Mouse (Mus musculus): Measurements from ENCODE around the gene Crispld2. TPM values are rescaled to one million over a fixed set of nuclear protein-coding genes. Genes with fewer than 3 reads are reported as not detected.

Gene Crispld2
- total and polyA plus RNA-seq, 3 experiments, result not detected

GRCm38 (mm10) chr8:120072259-120072658 is 80.0 kb downstream of the Crispld2 start:
- H3K9me3 ChIP-seq (replicated peaks; ENCODE audit: low read length), result no peaks in the 10 kb centered on the region
- no peak for DNase-seq (ENCODE audit: extremely low read depth)

GRCm38 (mm10) chr8:120072827-120073226 is 80.6 kb downstream of the Crispld2 start:
- Histone ChIP-seq H3K27me3 (replicated peaks) (peaks cover 73% of the 10 kb centered on the region), H3K4me2 (ENCODE audit: insufficient read depth, low read depth, poor library complexity, severe bottlenecking) (no peak overlapping the region), H3K9me3 (replicated peaks; ENCODE audit: low read length) (no peaks in the 10 kb centered on the region), H3K36me3 (replicated peaks in 1 of 2; ENCODE audit: control insufficient read depth in 1 of 2, insufficient read depth in 1 of 2, low read length in 1 of 2) (no peaks in the 10 kb centered on the region), H3K79me2 (replicated peaks; ENCODE audit: control insufficient read depth, extremely low read depth, insufficient read depth, poor library complexity, severe bottlenecking) (no peaks in the 10 kb centered on the region), H3K27ac (ENCODE audit: insufficient read depth, low read depth) (no peak overlapping the region), H3K4me3 (replicated peaks in 1 of 3; ENCODE audit: low read depth in 2 of 3, low read length in 2 of 3, poor library complexity in 1 of 3) (no peak overlapping the region), H3K9ac (ENCODE audit: insufficient read depth, low read depth) (no peak overlapping the region), H3K4me1 (ENCODE audit: control insufficient read depth in 1 of 2, insufficient read depth in 2 of 2) (peaks cover 0 to 14% of the 10 kb centered on the region in 2 experiments; a peak in 2 of 4 replicates)
- DNase-seq (ENCODE audit: extremely low read depth), result no peak
- TF ChIP-seq JUND (conservative IDR thresholded peaks at IDR 0.05; ENCODE audit: low read depth, low read length) (no peak), KAT2A (IDR thresholded peaks at IDR 0.05; ENCODE audit: insufficient replicate concordance, low read length) (no peak), USF1 (IDR thresholded peaks at IDR 0.05; ENCODE audit: low read depth, low read length) (no peak), MAZ (IDR thresholded peaks at IDR 0.05; ENCODE audit: low read depth, low read length) (no peak), NRF1 (IDR thresholded peaks at IDR 0.05; ENCODE audit: low read depth, low read length) (no peak)
- in situ Hi-C loops (cut with MboI; ENCODE audit: low pct_ligation_motif_present, low pct_unique_long_range_greater_than_20kb, low sequenced_read_pairs), result no loop called here
- dilution Hi-C loops (cut with MboI; ENCODE audit: extremely low pct_ligation_motif_present, extremely low pct_unique_long_range_greater_than_20kb, low sequenced_read_pairs), result no loop called here

More at GRCm38 (mm10) chr8:120072259-120072658, 80.0 kb downstream of the Crispld2 start:
- in situ Hi-C loops (cut with MboI; ENCODE audit: low pct_ligation_motif_present, low pct_unique_long_range_greater_than_20kb, low sequenced_read_pairs) (no loop called here), dilution Hi-C loops (cut with MboI; ENCODE audit: extremely low pct_ligation_motif_present, extremely low pct_unique_long_range_greater_than_20kb, low sequenced_read_pairs) (no loop called here)
- Histone ChIP-seq H3K4me3 (replicated peaks in 1 of 3; ENCODE audit: low read depth in 2 of 3, low read length in 2 of 3, poor library complexity in 1 of 3) (no peak overlapping the region), H3K79me2 (replicated peaks; ENCODE audit: control insufficient read depth, extremely low read depth, insufficient read depth, poor library complexity, severe bottlenecking) (no peaks in the 10 kb centered on the region), H3K27me3 (replicated peaks) (peaks cover 79% of the 10 kb centered on the region), H3K9ac (ENCODE audit: insufficient read depth, low read depth) (no peak overlapping the region), H3K27ac (ENCODE audit: insufficient read depth, low read depth) (no peak overlapping the region), H3K36me3 (replicated peaks in 1 of 2; ENCODE audit: control insufficient read depth in 1 of 2, insufficient read depth in 1 of 2, low read length in 1 of 2) (no peaks in the 10 kb centered on the region), H3K4me1 (ENCODE audit: control insufficient read depth in 1 of 2, insufficient read depth in 2 of 2) (peaks cover 0 to 14% of the 10 kb centered on the region in 2 experiments; a peak in 2 of 4 replicates), H3K4me2 (ENCODE audit: insufficient read depth, low read depth, poor library complexity, severe bottlenecking) (no peak overlapping the region)
- TF ChIP-seq POLR2A (IDR thresholded peaks at IDR 0.05; ENCODE audit: low read depth, low read length) (no peak), CHD1 (IDR thresholded peaks at IDR 0.05; ENCODE audit: low read depth, low read length) (no peak), MAZ (IDR thresholded peaks at IDR 0.05; ENCODE audit: low read depth, low read length) (no peak), MEF2A (IDR thresholded peaks at IDR 0.05; ENCODE audit: borderline replicate concordance, low read depth, low read length) (no peak), USF1 (IDR thresholded peaks at IDR 0.05; ENCODE audit: low read depth, low read length) (no peak), UBTF (IDR thresholded peaks at IDR 0.05; ENCODE audit: low read depth, low read length) (no peak), POLR2AphosphoS2 (IDR thresholded peaks at IDR 0.05; ENCODE audit: low read depth, low read length) (no peak)

- Histone ChIP-seq H3K36me3 (replicated peaks in 1 of 2; ENCODE audit: control insufficient read depth in 1 of 2, insufficient read depth in 1 of 2, low read length in 1 of 2) (no peaks in the 10 kb centered on the region), H3K27me3 (replicated peaks) (peaks cover 65% of the 10 kb centered on the region), H3K4me3 (replicated peaks in 1 of 3; ENCODE audit: low read depth in 2 of 3, low read length in 2 of 3, poor library complexity in 1 of 3) (no peak overlapping the region), H3K9me3 (replicated peaks; ENCODE audit: low read length) (no peaks in the 10 kb centered on the region), H3K4me1 (ENCODE audit: control insufficient read depth in 1 of 2, insufficient read depth in 2 of 2) (peaks cover 0 to 14% of the 10 kb centered on the region in 2 experiments; a peak in 2 of 4 replicates), H3K27ac (ENCODE audit: insufficient read depth, low read depth) (no peak overlapping the region), H3K79me2 (replicated peaks; ENCODE audit: control insufficient read depth, extremely low read depth, insufficient read depth, poor library complexity, severe bottlenecking) (no peaks in the 10 kb centered on the region), H3K9ac (ENCODE audit: insufficient read depth, low read depth) (no peak overlapping the region), H3K4me2 (ENCODE audit: insufficient read depth, low read depth, poor library complexity, severe bottlenecking) (no peak overlapping the region)
- dilution Hi-C loops (cut with MboI; ENCODE audit: extremely low pct_ligation_motif_present, extremely low pct_unique_long_range_greater_than_20kb, low sequenced_read_pairs), result no loop called here
- in situ Hi-C loops (cut with MboI; ENCODE audit: low pct_ligation_motif_present, low pct_unique_long_range_greater_than_20kb, low sequenced_read_pairs), result no loop called here
- DNase-seq (ENCODE audit: extremely low read depth), result no peak
- no peak for TF ChIP-seq USF1 (IDR thresholded peaks at IDR 0.05; ENCODE audit: low read depth, low read length)
- TF ChIP-seq ZMIZ1 (IDR thresholded peaks at IDR 0.05; ENCODE audit: low read depth, low read length), result no peak
- TF ChIP-seq RAD21 (IDR thresholded peaks at IDR 0.05; ENCODE audit: low read depth, low read length), result no peak
- no peak for TF ChIP-seq UBTF (IDR thresholded peaks at IDR 0.05; ENCODE audit: low read depth, low read length)
- no peak for TF ChIP-seq BHLHE40 (IDR thresholded peaks at IDR 0.05; ENCODE audit: low read depth, low read length)
- no peak for TF ChIP-seq USF2 (conservative IDR thresholded peaks at IDR 0.05; ENCODE audit: low read depth, low read length)
These were observed 82.3 kb downstream of the Crispld2 start for GRCm38 (mm10) chr8:120074516-120074915.
